Mouse (Mus musculus): ENCODE measurements around the gene Slc35d3. TPM values are rescaled to one million over a fixed set of nuclear protein-coding genes. Genes with fewer than 3 reads are reported as not detected.

Slc35d3 gene
- total RNA-seq, 2 experiments from 2014 or later, result not detected

- DNase-seq, result no peak
- intact Hi-C loops (cut with DNase I; ENCODE audit: low total_unique reads), result no loop called here
These were observed 2.1 kb downstream of the Slc35d3 start for GRCm38 (mm10) chr10:19848928-19849770.

DNA sequence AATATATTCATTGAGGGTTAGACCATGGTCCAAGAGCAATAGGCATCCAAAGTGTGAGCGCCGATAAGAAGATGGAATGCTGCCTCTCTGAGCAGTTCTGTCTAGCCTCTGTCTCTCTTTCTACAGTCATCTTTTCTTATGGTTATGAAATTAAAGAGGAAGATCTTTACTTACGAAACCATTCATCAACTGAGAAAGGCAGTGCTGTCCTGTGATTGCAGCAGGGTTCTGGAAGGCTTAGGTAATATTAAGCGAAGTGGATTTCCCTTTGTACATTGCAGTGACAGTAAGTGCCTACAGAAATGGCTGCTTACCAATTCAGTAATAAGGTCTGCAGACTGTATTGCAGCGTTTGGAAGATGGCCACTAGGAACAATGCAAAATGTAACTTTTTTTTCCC lies 11.4 kb downstream of the Slc35d3 start:
- intact Hi-C loops (cut with DNase I; ENCODE audit: low total_unique reads), result no loop called here
- DNase-seq, result no peak

- no peak for DNase-seq
- intact Hi-C loops (cut with DNase I; ENCODE audit: low total_unique reads), result no loop called here
These were observed 15.2 kb downstream of the Slc35d3 start for GRCm38 (mm10) chr10:19835887-19836710.

DNA sequence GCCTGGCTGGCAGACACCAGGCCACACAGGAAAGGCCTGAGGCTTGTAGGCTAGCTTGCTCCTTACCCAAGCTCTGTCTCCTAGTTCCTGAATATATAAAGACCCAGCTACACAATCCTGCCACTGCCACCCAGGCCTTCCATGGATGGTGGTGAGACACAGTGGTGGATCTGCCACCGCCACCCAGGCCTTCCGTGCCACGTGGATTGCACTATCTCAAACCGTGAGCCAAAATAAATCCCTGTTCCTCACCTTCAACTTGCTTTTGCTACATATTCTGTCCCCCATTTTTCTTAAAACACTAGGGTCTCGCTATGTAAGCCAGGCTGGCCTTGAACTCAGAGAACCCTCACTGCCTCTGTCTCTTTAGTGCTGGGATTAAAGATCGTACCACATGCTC lies 17.0 kb downstream of the Slc35d3 start:
- no peak for DNase-seq
- intact Hi-C loops (cut with DNase I; ENCODE audit: low total_unique reads), result no loop called here

GRCm38 (mm10) chr10:19831072-19831849 lies 20.0 kb downstream of the Slc35d3 start:
- intact Hi-C loops (cut with DNase I; ENCODE audit: low total_unique reads), result no loop called here
- DNase-seq, result no peak

- intact Hi-C loops (cut with DNase I; ENCODE audit: low total_unique reads), result no loop called here
- no peak for DNase-seq
These were observed 30.3 kb downstream of the Slc35d3 start for GRCm38 (mm10) chr10:19820986-19821385.

DNA sequence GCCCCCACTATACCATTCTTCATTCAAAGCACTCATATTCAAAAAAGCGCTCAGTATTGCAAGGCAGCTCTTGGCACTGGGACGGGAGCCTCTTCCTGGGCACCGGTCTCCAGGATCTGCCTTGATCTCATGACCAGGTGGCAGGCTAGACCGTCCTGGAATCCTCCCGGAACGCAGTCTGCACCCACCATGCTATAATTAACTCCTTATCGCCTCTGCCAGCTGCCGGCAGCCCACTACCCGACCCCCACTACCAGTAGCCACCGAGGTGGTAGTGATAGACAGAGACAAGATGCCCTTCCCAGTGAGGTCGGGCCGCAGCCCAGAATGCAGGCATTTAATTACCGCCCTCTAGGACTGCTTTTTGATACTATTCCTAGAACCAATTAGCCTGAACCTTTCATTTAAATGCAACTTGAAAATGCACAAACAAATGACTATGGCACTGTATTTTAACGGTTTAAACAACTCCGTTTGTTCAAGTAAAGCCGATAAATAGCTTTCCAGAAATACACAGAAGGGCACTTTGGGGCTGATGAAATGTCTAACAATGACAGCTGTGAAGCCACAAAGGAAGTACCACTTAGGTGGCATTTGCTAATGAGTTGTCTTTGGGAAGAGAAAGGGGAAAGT lies 32.4 kb downstream of the Slc35d3 start:
- no peak for DNase-seq
- intact Hi-C loops (cut with DNase I; ENCODE audit: low total_unique reads), result no loop called here

- intact Hi-C loops (cut with DNase I; ENCODE audit: low total_unique reads), result no loop called here
- no peak for DNase-seq
These were observed 35.9 kb downstream of the Slc35d3 start for GRCm38 (mm10) chr10:19815371-19815770.

- no peak for DNase-seq
- intact Hi-C loops (cut with DNase I; ENCODE audit: low total_unique reads), result no loop called here
These were observed 39.7 kb downstream of the Slc35d3 start for GRCm38 (mm10) chr10:19811436-19812172.

- DNase-seq, result no peak
- intact Hi-C loops (cut with DNase I; ENCODE audit: low total_unique reads), result no loop called here
These were observed 46.5 kb downstream of the Slc35d3 start for GRCm38 (mm10) chr10:19804763-19805162.

- intact Hi-C loops (cut with DNase I; ENCODE audit: low total_unique reads), result no loop called here
- DNase-seq, result no peak
These were observed 48.3 kb downstream of the Slc35d3 start for GRCm38 (mm10) chr10:19802958-19803357.

Other genes starting within 250 kb of the Slc35d3 start
- not detected for gene Il22ra2, start 229.5 kb downstream of the Slc35d3 start, total RNA-seq (2021)
- not detected for gene Il20ra, start 138.9 kb downstream of the Slc35d3 start, total RNA-seq (2021)
- 10 to 100 TPM; 14.3 to 14.4 TPM for gene Pex7, start 56.2 kb upstream of the Slc35d3 start, total RNA-seq (2021)
- gene Map3k5, start 83.0 kb upstream of the Slc35d3 start, total RNA-seq (2021), result 1 to 10 TPM; 6.5 to 6.6 TPM

All from gastrocnemius, postnatal 14 days (tissue).